Mouse (Mus musculus): ENCODE results near the gene Kcnmb4. TPM values are rescaled to one million over a fixed set of nuclear protein-coding genes. Genes with fewer than 3 reads are reported as not detected.

Gene Kcnmb4
- total RNA-seq, 1 experiment = 1.8 TPM

DNA sequence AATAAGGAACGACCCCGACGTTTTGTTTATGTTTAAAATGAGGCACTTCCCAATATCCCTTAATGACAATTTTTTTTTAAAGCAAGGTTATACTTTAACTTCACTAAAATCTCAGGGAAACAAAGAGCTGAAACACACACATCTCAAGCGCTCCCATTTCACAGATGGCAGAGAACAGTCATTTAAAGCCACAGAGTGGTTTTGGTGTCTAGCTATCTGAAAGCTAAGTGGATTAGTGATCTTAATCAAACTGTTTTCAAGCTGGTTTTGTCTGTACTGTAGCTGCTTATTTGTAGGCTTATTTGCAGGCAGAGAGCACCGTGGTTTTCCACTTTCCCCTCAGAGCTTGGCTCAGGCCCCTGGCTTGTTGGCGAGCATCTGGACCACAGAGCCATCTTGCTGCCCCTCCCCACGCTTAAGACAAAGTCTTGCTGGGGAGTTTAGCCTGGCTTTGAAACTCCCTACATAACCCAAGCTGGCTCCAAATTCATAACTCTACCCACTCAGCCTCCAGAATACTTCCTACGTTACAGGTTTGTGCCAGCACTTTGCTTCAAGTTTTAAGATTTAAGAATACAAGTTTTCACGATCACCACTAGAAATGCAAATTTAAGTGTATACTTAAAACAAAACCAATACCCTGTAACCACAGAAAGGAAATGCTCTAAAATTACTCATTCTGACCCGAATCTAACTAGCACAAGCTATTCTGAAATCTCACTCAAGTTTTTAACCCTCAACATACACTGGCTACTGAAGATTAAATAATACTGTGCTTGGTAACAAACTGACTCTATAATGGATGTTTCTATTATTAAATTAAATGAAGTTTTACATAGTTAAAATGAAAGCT is 13.4 kb upstream of the Kcnmb4 start:
- in situ Hi-C loops (cut with MboI; ENCODE audit: low sequenced_read_pairs in 2 of 2, unreplicated experiment in 2 of 2) = no loop called here
- no peak overlapping the region for H3K9ac ChIP-seq (ENCODE audit: insufficient read depth, low read depth, low read length, poor library complexity, severe bottlenecking)
- H3K4me3 ChIP-seq (ENCODE audit: insufficient read depth in 1 of 2, low read depth in 1 of 2, low read length in 2 of 2, poor library complexity in 1 of 2, severe bottlenecking in 1 of 2) = no peak overlapping the region
- no peak for TF ChIP-seq MAFK (IDR thresholded peaks at IDR 0.05; ENCODE audit: insufficient read depth, low read depth, low read length)
- TF ChIP-seq ZNF384 (IDR thresholded peaks at IDR 0.05; ENCODE audit: low read depth, low read length) = no peak
- TF ChIP-seq CHD2 (IDR thresholded peaks at IDR 0.05; ENCODE audit: low read depth, low read length) = no peak
- TF ChIP-seq ZC3H11A (IDR thresholded peaks at IDR 0.05; ENCODE audit: borderline replicate concordance, low read depth, low read length) = no peak
- no peak overlapping the region for H3K27ac ChIP-seq (ENCODE audit: insufficient read depth, low read depth, low read length, poor library complexity, severe bottlenecking)
- DNase-seq (ENCODE audit: low read depth, low spot score) = no peak
- H3K4me1 ChIP-seq (ENCODE audit: control insufficient read depth in 2 of 2, insufficient read depth in 2 of 2, low read length in 2 of 2, poor library complexity in 1 of 2) = no peaks in the 10 kb centered on the region
- no peaks in the 10 kb centered on the region for H3K9me3 ChIP-seq (ENCODE audit: control insufficient read depth, insufficient read depth, low read depth, low read length)
- H3K36me3 ChIP-seq (ENCODE audit: control insufficient read depth, insufficient read depth, low read length, poor library complexity, severe bottlenecking) = peaks cover 8% of the 10 kb centered on the region

DNA sequence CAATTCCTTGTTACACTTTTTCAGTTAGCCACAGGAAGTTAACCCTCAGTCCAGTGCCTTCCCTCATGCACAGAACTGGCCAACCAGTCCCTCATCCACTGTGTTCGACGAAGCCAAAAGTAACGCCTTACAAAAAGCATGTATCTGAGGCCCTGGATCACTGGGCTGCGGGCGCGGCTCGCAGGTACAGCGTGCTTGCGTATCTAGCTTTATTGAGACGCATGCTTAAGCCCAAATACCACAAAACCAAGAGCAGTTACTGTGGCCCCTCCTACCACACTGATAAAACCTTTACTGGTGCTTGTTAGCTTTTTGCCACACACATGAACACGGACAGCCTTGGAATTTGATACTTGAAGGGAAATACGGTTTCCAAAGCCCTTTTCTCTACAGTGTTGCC is 8.2 kb upstream of the Kcnmb4 start:
- Histone ChIP-seq H3K27ac (ENCODE audit: insufficient read depth, low read depth, low read length, poor library complexity, severe bottlenecking) (no peak overlapping the region), H3K4me3 (ENCODE audit: insufficient read depth in 1 of 2, low read depth in 1 of 2, low read length in 2 of 2, poor library complexity in 1 of 2, severe bottlenecking in 1 of 2) (no peak overlapping the region), H3K36me3 (ENCODE audit: control insufficient read depth, insufficient read depth, low read length, poor library complexity, severe bottlenecking) (peaks cover 2% of the 10 kb centered on the region; the same call in 1 of the 2 replicates), H3K9ac (ENCODE audit: insufficient read depth, low read depth, low read length, poor library complexity, severe bottlenecking) (no peak overlapping the region), H3K4me1 (ENCODE audit: control insufficient read depth in 2 of 2, insufficient read depth in 2 of 2, low read length in 2 of 2, poor library complexity in 1 of 2) (no peaks in the 10 kb centered on the region), H3K9me3 (ENCODE audit: control insufficient read depth, insufficient read depth, low read depth, low read length) (no peaks in the 10 kb centered on the region)
- no peak for DNase-seq (ENCODE audit: low read depth, low spot score)
- TF ChIP-seq MAFK (IDR thresholded peaks at IDR 0.05; ENCODE audit: insufficient read depth, low read depth, low read length) (no peak), HCFC1 (IDR thresholded peaks at IDR 0.05; ENCODE audit: borderline replicate concordance, insufficient read depth, low read length) (no peak), CHD2 (IDR thresholded peaks at IDR 0.05; ENCODE audit: low read depth, low read length) (no peak), ZC3H11A (IDR thresholded peaks at IDR 0.05; ENCODE audit: borderline replicate concordance, low read depth, low read length) (no peak), ZNF384 (IDR thresholded peaks at IDR 0.05; ENCODE audit: low read depth, low read length) (no peak)
- in situ Hi-C loops (cut with MboI; ENCODE audit: low sequenced_read_pairs in 2 of 2, unreplicated experiment in 2 of 2) = no loop called here

DNA sequence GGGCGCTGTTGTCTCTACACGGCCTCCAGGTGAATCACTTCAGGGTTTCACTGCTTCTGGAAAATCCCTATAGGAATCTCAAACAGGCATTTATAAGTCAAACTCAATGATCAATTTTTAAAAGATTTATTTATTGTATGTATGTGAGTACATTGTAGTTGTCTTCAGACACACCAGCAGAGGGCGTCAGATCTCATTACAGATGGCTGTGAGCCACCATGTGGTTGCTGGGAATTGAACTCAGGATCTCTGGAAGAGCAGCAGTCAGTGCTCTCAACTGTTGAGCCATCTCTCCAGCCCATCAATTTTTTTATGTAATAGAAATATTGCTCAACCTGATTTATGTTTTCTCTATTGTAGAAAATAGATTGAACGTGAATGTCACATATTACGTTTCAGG is 7.3 kb upstream of the Kcnmb4 start:
- no peak for TF ChIP-seq ZC3H11A (IDR thresholded peaks at IDR 0.05; ENCODE audit: borderline replicate concordance, low read depth, low read length)
- TF ChIP-seq MAFK (IDR thresholded peaks at IDR 0.05; ENCODE audit: insufficient read depth, low read depth, low read length) = no peak
- Histone ChIP-seq H3K27ac (ENCODE audit: insufficient read depth, low read depth, low read length, poor library complexity, severe bottlenecking) (no peak overlapping the region), H3K4me1 (ENCODE audit: control insufficient read depth in 2 of 2, insufficient read depth in 2 of 2, low read length in 2 of 2, poor library complexity in 1 of 2) (no peaks in the 10 kb centered on the region), H3K9ac (ENCODE audit: insufficient read depth, low read depth, low read length, poor library complexity, severe bottlenecking) (no peak overlapping the region), H3K36me3 (ENCODE audit: control insufficient read depth, insufficient read depth, low read length, poor library complexity, severe bottlenecking) (peaks cover 2% of the 10 kb centered on the region; the same call in 1 of the 2 replicates), H3K4me3 (ENCODE audit: insufficient read depth in 1 of 2, low read depth in 1 of 2, low read length in 2 of 2, poor library complexity in 1 of 2, severe bottlenecking in 1 of 2) (no peak overlapping the region), H3K9me3 (ENCODE audit: control insufficient read depth, insufficient read depth, low read depth, low read length) (no peaks in the 10 kb centered on the region)
- in situ Hi-C loops (cut with MboI; ENCODE audit: low sequenced_read_pairs in 2 of 2, unreplicated experiment in 2 of 2) = no loop called here
- no peak for DNase-seq (ENCODE audit: low read depth, low spot score)

DNA sequence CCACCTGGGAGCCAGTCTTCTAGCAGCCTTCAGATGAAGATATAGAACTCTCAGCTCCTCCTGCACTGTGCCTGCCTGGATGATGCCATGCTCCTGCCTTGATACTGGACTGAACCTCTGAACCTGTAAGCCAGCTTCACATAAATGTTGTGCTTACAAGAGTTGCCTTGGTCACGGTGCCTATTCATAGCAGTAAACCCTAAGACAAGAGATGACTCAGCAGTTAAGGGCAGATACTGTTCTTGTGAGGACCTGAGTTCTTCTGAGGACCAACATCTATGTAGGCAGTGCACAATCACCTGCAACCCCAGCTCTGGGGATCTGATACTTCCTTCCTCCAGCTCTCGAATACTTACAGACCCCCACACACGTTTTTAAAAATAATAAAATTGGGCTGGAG is 2.9 kb upstream of the Kcnmb4 start:
- Histone ChIP-seq H3K27ac (ENCODE audit: insufficient read depth, low read depth, low read length, poor library complexity, severe bottlenecking) (no peak overlapping the region), H3K4me1 (ENCODE audit: control insufficient read depth in 2 of 2, insufficient read depth in 2 of 2, low read length in 2 of 2, poor library complexity in 1 of 2) (no peaks in the 10 kb centered on the region), H3K9ac (ENCODE audit: insufficient read depth, low read depth, low read length, poor library complexity, severe bottlenecking) (no peak overlapping the region), H3K9me3 (ENCODE audit: control insufficient read depth, insufficient read depth, low read depth, low read length) (no peaks in the 10 kb centered on the region), H3K4me3 (ENCODE audit: insufficient read depth in 1 of 2, low read depth in 1 of 2, low read length in 2 of 2, poor library complexity in 1 of 2, severe bottlenecking in 1 of 2) (no peak overlapping the region), H3K36me3 (ENCODE audit: control insufficient read depth, insufficient read depth, low read length, poor library complexity, severe bottlenecking) (no peaks in the 10 kb centered on the region)
- in situ Hi-C loops (cut with MboI; ENCODE audit: low sequenced_read_pairs in 2 of 2, unreplicated experiment in 2 of 2) = no loop called here
- no peak for DNase-seq (ENCODE audit: low read depth, low spot score)
- TF ChIP-seq ZC3H11A (IDR thresholded peaks at IDR 0.05; ENCODE audit: borderline replicate concordance, low read depth, low read length) (no peak), MAFK (IDR thresholded peaks at IDR 0.05; ENCODE audit: insufficient read depth, low read depth, low read length) (peak; percentile 91), HCFC1 (IDR thresholded peaks at IDR 0.05; ENCODE audit: borderline replicate concordance, insufficient read depth, low read length) (no peak)

DNA sequence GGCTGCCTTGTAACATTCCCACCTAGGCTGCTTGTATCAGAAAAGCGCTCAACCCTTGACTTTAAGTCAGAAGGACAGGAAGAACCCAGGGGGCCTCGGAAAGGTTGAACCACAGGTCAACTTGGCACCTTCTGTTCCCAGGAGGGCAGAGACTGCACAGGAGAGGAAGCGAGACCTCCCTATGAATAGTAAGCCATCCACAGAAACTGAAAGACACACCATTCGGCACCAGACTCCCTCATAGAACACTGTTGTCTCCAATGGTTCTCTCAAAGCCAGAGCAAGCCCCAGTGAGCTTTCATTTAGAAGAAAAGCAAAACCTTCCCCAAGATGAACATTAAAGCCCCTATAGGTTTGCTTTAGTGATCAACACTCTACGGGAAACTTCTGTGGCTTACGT is 2.0 kb upstream of the Kcnmb4 start:
- no peak for DNase-seq (ENCODE audit: low read depth, low spot score)
- H3K36me3 ChIP-seq (ENCODE audit: control insufficient read depth, insufficient read depth, low read length, poor library complexity, severe bottlenecking) = no peaks in the 10 kb centered on the region
- H3K4me1 ChIP-seq (ENCODE audit: control insufficient read depth in 2 of 2, insufficient read depth in 2 of 2, low read length in 2 of 2, poor library complexity in 1 of 2) = no peaks in the 10 kb centered on the region
- TF ChIP-seq CHD2 (IDR thresholded peaks at IDR 0.05; ENCODE audit: low read depth, low read length) = no peak
- no peak for TF ChIP-seq HCFC1 (IDR thresholded peaks at IDR 0.05; ENCODE audit: borderline replicate concordance, insufficient read depth, low read length)
- no peak for TF ChIP-seq ZNF384 (IDR thresholded peaks at IDR 0.05; ENCODE audit: low read depth, low read length)
- no peak for TF ChIP-seq ZC3H11A (IDR thresholded peaks at IDR 0.05; ENCODE audit: borderline replicate concordance, low read depth, low read length)
- no peak for TF ChIP-seq MAFK (IDR thresholded peaks at IDR 0.05; ENCODE audit: insufficient read depth, low read depth, low read length)
- no peaks in the 10 kb centered on the region for H3K9me3 ChIP-seq (ENCODE audit: control insufficient read depth, insufficient read depth, low read depth, low read length)
- no peak overlapping the region for H3K9ac ChIP-seq (ENCODE audit: insufficient read depth, low read depth, low read length, poor library complexity, severe bottlenecking)
- H3K4me3 ChIP-seq (ENCODE audit: insufficient read depth in 1 of 2, low read depth in 1 of 2, low read length in 2 of 2, poor library complexity in 1 of 2, severe bottlenecking in 1 of 2) = no peak overlapping the region
- in situ Hi-C loops (cut with MboI; ENCODE audit: low sequenced_read_pairs in 2 of 2, unreplicated experiment in 2 of 2) = no loop called here
- H3K27ac ChIP-seq (ENCODE audit: insufficient read depth, low read depth, low read length, poor library complexity, severe bottlenecking) = no peak overlapping the region

All from ES-E14 (cell line).